Mouse (Mus musculus) ES-Bruce4 (cell line): ENCODE data around the gene Smarca4.

ENCODE experiments used
- CTCF ChIP-seq: IDR thresholded peaks from one replicate; pipeline ENCODE4 v1.8.1; 2011; ENCODE audit warnings: low read depth, low read length
- EP300 ChIP-seq: IDR thresholded peaks from 2 replicates; pipeline ENCODE4 v1.6.1; 2011; ENCODE audit warnings: low read depth, low read length; ENCODE audit not compliant: insufficient read depth
- POLR2A ChIP-seq: IDR thresholded peaks from one replicate; pipeline ENCODE4 v1.8.1; 2011; ENCODE audit warnings: low read length; ENCODE audit not compliant: insufficient read depth

- TF ChIP-seq EP300 (no peak), CTCF (no peak), POLR2A (no peak)
Observed at GRCm38 (mm10) chr9:21609861-21610260, 6.1 kb upstream of the Smarca4 start.
